Mouse (Mus musculus): ENCODE results near the gene Zfp668.

- TF ChIP-seq CTCF (IDR thresholded peaks at IDR 0.05; ENCODE audit: borderline replicate concordance, extremely low read depth, insufficient read depth, insufficient read length) (no peak), POLR2A (IDR thresholded peaks at IDR 0.05; ENCODE audit: borderline replicate concordance, extremely low read depth, insufficient read depth, insufficient read length, poor library complexity, severe bottlenecking) (no peak)
Measured at GRCm38 (mm10) chr7:127840886-127841285, 35.7 kb downstream of the Zfp668 start.

Measured in brain, embryonic 14.5 days (tissue).